Mouse (Mus musculus) layer of hippocampus, postnatal 25 days (tissue): ENCODE measurements around the gene Naa16. TPM values are rescaled to one million over a fixed set of nuclear protein-coding genes. Genes with fewer than 3 reads are reported as not detected.
A peak's percentile ranks its signal among the peaks of the same experiment; 100 is the strongest.
"Not testable (repeated sequence)": the region's sequence is repeated elsewhere in the genome, so short reads cannot be mapped to it uniquely, and the experiment has no call there.

Experiments used
- DNase-seq, 2 experiments: peaks; one replicate each; pipeline ENCODE4 v3.0.0; 2022; ENCODE audit warnings: mixed read lengths in 2 of 2, low spot score in 1 of 2; ENCODE audit errors: extremely low spot score in 1 of 2
- total RNA-seq, 2 experiments: library from RNA; stranded (reverse); gene quantifications; 2 replicates each; pipeline ENCODE4 v1.2.3; 2021

The Naa16 gene
- 10 to 100 TPM; 10.4 to 11.9 TPM for total RNA-seq

DNA sequence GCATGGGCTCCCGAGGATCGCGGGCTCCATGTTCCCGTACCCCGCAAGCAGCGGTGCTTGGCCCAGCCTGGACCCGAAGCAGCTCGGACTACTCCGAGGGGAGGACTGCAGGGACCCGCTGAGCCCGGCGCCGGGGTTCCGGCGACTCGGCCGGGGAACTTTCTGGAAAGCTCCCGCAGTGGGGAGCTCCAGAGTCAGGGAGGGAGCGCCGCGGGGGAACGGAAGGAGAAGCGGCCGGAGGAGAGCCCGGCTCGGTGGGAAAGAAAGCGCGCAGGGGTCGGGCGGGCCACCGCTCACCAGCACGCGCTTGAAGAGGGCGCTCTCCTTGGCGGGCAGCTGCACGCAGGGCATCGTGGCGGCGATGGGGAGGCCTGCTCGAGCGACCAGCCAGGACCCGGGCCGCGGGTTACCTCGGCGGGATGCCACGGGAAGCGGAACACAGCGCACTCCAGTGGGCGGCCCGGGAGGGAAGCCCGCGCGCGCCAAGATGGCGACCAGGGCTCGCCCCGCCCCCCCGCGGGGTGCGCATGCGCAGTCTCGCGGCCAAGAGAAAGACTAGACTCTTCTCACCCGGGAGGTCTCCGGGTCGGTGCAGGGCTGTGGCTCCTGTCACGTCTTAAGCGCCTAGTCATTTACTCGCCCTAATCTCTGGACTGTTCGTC lies at the start of gene Naa16:
Gene Naa16, minus strand, starts transcription at position 514 of the 662 bp plus-strand sequence.
- peak; percentile 94 for DNase-seq

DNA sequence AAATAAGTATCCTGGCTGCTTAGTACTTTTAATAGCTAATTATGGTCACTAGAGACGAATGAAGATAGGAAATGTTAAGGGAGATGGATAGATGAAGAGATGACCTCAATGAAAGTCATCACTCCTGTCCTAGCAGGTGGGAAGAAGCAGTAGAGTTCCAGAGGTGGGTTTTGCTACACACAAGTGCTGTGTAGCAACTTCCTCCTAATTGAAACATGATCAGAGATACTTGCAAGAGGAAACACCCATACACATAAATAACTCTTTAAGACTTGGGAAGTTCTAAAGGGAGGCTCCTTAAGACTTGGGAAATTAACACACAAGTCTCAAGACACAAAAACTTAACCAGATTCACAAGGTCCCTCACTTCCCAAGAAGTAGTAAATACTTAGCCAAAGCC lies 43.5 kb upstream of the Naa16 start:
- DNase-seq = no peak

DNA sequence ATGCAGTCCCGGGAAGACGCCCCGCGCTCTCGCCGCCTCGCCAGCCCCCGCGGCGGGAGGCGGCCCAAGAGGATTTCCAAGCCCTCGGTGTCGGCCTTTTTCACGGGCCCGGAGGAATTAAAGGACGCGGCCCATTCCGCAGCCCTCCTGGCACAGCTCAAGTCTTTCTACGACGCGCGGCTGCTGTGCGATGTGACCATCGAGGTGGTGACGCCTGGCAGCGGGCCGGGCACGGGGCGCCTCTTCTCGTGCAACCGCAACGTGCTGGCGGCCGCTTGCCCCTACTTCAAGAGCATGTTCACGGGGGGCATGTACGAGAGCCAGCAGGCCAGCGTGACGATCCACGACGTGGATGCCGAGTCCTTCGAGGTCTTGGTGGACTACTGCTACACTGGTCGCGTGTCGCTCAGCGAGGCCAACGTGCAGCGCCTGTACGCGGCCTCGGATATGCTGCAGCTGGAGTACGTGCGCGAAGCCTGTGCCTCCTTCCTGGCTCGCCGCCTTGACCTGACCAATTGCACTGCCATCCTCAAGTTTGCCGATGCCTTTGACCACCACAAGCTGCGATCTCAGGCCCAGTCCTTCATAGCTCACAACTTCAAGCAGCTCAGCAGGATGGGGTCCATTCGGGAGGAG lies 36.3 kb upstream of the Naa16 start:
- DNase-seq = not testable (repeated sequence)

DNA sequence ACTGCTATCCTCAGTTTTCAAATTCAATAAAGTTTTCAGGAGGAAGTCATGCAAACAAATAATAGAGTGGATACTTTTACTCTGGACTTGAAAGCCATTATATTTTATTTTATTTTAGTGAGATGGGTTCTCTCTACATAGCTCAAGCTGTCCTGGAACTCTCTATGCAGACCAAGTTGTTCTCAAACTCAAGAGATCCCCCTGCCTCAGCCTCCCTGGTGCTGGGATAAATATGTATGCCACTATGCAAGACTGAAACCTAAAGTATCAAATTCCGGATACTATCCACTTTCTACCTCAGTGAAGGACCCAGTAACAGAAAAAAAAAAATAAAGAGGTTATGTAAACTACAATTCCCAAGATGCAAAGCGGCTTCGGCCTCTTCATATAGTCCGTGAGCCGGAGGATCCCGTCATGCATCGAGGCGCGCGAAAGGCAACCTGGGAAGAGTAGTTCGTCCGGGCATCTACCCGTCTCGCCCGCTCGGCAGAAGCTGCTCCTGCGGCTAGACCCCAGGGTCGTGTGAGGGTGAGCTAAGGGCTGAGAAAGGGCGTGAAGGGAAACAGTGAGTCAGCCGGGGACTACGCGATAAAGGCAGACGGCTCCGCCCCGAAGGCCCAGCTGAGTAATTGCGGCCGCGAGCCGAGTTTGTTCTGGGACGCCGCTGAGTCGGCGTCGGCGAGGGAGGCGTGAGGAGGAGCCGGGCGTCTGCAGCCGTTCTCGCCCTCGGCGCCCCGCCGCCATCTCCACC lies 35.6 kb upstream of the Naa16 start, which contains the start of gene Kbtbd7:
Gene Kbtbd7, plus strand, starts transcription at position 533 of the 751 bp plus-strand sequence.
- peak; percentile 79 to 87 for DNase-seq

DNA sequence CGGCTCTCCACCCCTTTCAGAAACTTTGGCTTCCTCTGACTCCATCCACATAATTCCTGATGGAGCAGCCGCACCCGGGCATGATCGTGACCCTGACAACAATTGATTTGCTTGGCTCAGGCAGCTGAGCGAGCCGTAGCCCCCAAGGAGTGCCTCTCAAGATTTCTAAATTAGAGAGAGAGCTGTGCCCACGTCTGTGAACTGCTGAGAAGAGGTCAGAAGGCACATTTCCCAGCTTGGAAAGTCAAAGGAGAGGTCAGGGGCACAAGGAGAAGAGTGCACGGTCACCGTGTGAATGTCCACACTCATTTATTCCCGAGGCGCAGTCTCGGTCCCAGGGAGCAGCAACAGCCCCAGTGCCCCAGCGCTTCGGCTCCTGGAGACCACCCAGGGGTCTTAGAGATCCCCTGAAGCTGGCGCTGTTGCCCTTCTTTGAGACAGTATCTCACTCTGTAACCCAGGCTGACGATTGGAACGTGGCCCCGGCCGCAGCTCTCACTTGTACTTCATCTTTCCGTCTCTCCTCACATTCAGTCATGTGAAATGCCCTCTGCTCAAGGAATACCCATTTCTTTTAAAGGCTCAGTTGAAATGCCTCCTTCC lies 29.6 kb upstream of the Naa16 start:
- no peak for DNase-seq

DNA sequence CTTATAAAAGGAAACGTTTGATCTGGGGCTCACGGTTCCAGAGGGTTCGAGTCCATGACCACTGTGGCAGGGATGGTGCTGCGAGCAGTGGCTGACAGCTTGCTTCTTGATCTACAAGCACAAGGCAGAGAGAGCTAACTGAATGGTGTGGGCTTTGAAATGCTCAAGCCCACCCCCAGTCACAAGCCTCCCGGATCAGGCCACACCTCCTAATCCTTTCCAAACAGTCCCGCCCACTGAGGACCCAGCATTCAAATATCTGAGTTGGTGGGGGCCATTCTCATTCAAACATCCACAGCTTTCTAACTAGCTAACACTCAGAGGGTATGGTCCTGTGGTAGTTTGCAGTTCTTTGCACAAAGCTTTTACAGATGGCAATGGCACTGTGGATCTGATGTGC lies 22.5 kb upstream of the Naa16 start:
- DNase-seq = no peak

- no peak for DNase-seq
These were observed 20.1 kb upstream of the Naa16 start for GRCm38 (mm10) chr14:79410662-79411061.

- DNase-seq = no peak
These were observed 18.8 kb upstream of the Naa16 start for GRCm38 (mm10) chr14:79409278-79409830.

DNA sequence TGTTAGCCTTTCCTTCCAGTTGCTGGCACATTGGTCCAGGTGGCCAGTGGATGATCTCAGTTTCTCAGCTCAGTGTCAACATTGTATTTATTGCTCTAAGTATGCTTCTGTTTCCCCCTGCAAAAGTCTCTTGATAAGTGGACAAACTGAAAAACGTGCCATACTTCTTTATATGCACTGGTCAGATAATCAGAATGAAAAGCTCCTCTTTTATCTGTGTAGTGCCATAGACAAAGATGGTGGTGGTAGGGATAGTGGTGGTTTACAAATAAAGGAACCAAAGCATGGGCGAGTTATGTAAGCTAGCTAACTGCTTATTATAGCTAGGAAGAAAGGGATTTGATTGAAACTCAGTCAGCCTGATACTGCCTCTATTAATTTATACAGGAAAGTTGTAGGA lies 17.1 kb upstream of the Naa16 start:
- no peak for DNase-seq

- peak; percentile 48 to 60 for DNase-seq
These were observed 6.9 kb upstream of the Naa16 start, which contains the start of gene Mtrf1 for GRCm38 (mm10) chr14:79397321-79398122. Gene Mtrf1 (plus strand): TSS chr14:79397772.

DNA sequence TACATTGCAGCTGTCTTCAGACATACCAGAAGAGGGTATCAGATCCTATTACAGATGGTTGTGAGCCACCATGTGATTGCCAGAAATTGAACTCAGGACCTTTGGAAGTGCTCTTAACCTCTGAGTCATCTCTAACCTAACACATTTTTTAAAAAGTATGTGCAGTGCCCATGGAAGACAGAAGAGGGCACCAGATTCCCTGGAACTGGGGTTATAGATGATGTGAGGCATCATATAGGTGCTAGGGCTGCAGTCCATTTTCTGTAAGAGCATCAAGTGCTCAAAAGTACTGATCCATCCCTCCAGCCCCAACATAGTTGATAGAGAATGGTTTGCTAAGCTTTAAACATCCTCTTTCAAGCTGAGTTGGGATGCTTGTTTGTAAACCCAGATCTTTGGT lies 4.0 kb upstream of the Naa16 start:
- DNase-seq = no peak

DNA sequence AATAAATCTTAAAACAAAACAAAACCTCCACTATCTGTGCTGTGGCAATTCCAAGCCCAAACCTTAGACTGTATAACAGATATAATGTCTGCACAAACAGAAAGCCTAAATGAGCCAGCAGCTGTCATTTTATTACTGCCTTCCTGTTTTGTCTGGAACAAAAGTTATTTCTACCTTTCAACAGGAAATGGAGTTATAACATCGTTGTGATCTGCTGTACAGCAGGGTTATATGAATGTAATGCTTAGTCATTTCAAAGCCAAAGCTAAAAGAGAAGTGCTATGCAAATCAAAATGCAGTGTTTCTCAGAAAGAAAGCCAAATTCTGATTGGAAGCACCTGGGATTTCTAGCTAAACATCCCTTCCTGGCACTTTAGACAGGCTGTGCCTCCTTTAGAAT lies 2.7 kb upstream of the Naa16 start:
- DNase-seq = no peak

GRCm38 (mm10) chr14:79389438-79390264 lies 927 bp downstream of the Naa16 start:
- DNase-seq = no peak

- DNase-seq = no peak
These were observed 2.3 kb downstream of the Naa16 start for GRCm38 (mm10) chr14:79388304-79388703.

DNA sequence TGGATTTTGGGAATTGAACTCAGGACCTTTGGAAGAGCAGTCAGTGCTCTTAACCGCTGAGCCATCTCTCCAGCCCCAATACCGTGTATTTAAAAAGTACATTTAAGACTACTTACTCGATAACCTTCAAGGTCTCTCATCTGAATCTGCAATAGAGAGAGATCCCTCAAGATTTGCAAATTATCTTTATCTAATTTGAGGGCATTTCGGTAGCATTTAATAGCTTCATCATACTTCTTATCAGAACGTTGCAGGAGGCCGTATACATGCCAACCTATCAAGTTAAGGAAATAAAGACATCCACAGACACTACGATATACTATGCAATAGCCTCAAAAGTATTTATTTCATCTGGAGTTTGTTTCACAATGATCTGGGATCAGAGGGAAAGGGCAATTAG lies 7.5 kb downstream of the Naa16 start:
- no peak for DNase-seq

GRCm38 (mm10) chr14:79377041-79377440 lies 13.5 kb downstream of the Naa16 start:
- no peak for DNase-seq

DNA sequence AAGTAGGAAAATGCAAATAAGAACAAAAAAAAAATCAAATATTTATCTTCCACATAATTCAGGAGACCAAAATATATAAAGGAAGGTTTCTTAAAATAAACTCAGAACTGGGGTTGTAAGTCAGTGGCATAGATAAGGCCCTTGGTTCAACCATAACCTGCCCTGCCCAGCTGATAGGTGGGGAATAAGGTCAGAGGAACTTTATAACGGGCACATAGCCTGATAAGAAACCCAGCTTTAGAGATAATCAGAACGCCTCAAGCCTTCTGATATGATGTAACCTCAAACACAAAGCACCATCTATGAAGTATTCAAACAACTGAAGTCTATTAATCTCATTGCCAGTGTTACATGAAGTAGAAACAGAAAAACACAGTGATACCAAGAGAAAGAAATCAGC lies 32.5 kb downstream of the Naa16 start:
- no peak for DNase-seq

DNA sequence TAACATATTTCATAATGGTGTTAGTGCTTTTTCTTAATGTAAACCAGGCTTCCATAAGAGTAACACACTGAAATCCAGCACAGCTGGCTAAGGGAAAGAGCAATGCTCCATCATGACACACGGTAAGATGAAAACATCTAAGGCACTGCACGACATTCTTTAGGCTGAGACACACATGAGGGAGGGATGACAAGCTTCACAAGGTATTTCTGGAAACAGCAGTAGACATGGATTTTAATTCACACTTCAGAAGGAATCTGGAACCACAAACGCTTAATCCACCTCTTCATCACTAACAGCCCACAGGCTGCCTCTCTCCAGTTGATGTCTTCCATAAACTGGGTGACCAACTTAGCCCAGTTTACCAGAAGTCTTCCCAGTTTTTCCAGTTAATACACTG lies 44.2 kb downstream of the Naa16 start:
- no peak for DNase-seq

- no peak for DNase-seq
These were observed 55.0 kb downstream of the Naa16 start for GRCm38 (mm10) chr14:79335613-79336012.
